Mouse (Mus musculus) left cerebral cortex, postnatal 25 days (tissue): ENCODE measurements around the gene Bdh1. TPM values are rescaled to one million over a fixed set of nuclear protein-coding genes. Genes with fewer than 3 reads are reported as not detected.
"Not testable (repeated sequence)": the region's sequence is repeated elsewhere in the genome, so short reads cannot be mapped to it uniquely, and the experiment has no call there.

ENCODE experiments used
- DNase-seq, 2 experiments: peaks; one replicate each; pipeline ENCODE4 v3.0.0; 2022; ENCODE audit warnings: low spot score in 2 of 2, mixed read lengths in 1 of 2
- intact Hi-C: fragments of 180-260 bp; cut with DNase I; formaldehyde crosslinking; loops from one replicate; pipeline ENCODE4 v1.15.1; 2025
- total RNA-seq, 2 experiments: library from RNA; stranded (reverse); gene quantifications; 2 replicates each; pipeline ENCODE4 v1.2.3; 2021

The Bdh1 gene
- total RNA-seq, 2 experiments from 2014 or later = 115 to 123 TPM

GRCm38 (mm10) chr16:31459968-31460461 lies 37.9 kb downstream of the Bdh1 start:
- peak in 1 of 2 experiments; percentile 79 for DNase-seq
- intact Hi-C loops = loop anchor here (2.0 to 5.0 kb wide), 4 partner anchors 139 to 447 kb away; no protein-coding TSS in a partner anchor

DNA sequence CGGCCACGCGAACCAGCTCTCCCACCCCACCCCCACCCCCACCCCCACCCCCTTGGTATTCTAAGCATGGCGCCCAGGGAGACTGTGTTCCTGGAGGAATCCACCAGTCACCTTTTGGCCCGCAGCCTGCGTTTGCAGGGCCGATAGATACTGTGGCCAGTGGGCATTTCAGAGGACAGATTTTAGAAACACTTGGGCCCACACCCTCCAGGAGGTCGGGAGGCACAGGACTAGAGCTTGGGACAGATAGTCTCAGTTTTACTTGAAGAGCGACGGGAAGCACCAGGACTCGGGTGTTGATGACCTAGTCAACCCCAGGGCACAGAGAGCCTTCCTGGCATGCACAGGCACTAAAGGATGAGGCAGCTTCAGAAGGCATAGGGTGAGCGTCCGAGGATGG lies 38.4 kb downstream of the Bdh1 start:
- intact Hi-C loops = loop anchor here (2.0 to 5.0 kb wide), 2 partner anchors 138 to 447 kb away; no protein-coding TSS in a partner anchor
- no peak for DNase-seq

GRCm38 (mm10) chr16:31461046-31461445 lies 39.0 kb downstream of the Bdh1 start:
- no peak for DNase-seq
- intact Hi-C loops = loop anchor here (2.0 to 5.0 kb wide), 2 partner anchors 138 to 446 kb away; no protein-coding TSS in a partner anchor

- DNase-seq = no peak
- intact Hi-C loops = loop anchor here (5.0 kb wide), 1 partner anchor 445 kb away; no protein-coding TSS in a partner anchor
Measured at GRCm38 (mm10) chr16:31462113-31462687, 40.1 kb downstream of the Bdh1 start.

DNA sequence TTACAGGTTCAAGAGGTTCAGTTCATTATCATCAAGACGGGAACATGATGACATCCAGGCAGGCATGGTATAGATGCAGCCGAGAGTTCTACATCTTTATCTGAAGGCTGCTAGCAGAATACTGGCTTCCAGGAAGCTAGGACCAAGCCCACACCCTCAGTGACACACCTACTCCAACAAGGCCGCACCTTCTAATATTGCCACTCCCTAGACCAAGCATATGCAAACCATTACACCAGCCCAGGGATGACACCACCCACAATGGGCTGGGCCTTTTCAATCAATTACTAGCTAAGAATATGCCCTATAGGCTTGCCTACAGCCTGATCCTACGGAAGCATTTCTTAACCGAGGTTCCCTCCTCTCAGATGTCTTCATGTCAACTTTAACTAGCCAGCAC lies 42.9 kb downstream of the Bdh1 start:
- DNase-seq = no peak
- intact Hi-C loops = loop anchor here (5.0 kb wide), 1 partner anchor 442 kb away; no protein-coding TSS in a partner anchor

- peak; percentile 66 to 78 for DNase-seq
- intact Hi-C loops = no loop called here
Measured at GRCm38 (mm10) chr16:31465630-31466029, 43.5 kb downstream of the Bdh1 start.

GRCm38 (mm10) chr16:31466106-31466505 lies 44.0 kb downstream of the Bdh1 start:
- intact Hi-C loops = no loop called here
- peak in 1 of 2 experiments; percentile 62 for DNase-seq

DNA sequence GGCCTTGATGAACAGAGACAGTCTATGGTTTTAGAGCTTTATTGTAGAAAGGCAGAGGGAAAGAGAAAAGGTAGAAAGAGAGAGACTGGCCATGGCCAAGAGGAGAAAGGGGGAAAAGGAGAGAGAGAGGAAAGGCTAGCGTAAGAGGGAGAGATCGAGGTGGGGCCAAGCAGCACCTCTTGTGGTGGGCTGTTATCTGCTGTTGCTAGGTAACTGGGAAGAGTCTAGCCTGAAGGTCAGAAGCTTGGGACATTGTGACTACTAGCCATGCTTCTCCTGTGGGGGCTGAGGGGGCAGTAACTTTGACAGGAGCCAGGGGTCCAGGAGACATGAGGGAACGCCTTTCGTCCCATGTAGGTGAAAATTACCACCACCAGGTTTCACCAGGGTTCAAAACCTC lies 48.7 kb downstream of the Bdh1 start:
- DNase-seq, intact Hi-C loops: not testable (repeated sequence)

DNA sequence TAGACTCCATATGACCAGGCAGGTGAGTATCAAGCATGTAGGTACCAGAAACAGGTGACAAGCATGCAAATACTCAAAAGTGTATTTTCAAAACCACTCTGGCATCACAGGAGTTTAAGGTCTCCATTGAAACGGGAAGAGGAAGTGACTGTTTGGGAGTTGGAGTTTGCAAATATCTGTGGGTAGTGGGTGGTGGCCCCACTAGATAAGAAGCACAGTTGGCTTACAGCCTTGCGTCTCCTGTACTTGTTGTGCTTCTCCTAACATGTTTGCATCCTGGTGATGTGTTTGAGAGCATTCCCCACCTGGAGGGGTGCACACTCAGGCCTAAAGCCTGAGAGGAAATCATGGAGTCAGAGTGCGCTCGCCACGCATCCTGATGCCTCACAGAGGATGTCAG lies 49.9 kb downstream of the Bdh1 start:
- DNase-seq = no peak
- intact Hi-C loops = no loop called here

- intact Hi-C loops = no loop called here
- no peak for DNase-seq
Measured at GRCm38 (mm10) chr16:31473226-31473625, 51.1 kb downstream of the Bdh1 start.

GRCm38 (mm10) chr16:31475123-31475968 lies 53.3 kb downstream of the Bdh1 start:
- DNase-seq = no peak
- intact Hi-C loops = no loop called here

DNA sequence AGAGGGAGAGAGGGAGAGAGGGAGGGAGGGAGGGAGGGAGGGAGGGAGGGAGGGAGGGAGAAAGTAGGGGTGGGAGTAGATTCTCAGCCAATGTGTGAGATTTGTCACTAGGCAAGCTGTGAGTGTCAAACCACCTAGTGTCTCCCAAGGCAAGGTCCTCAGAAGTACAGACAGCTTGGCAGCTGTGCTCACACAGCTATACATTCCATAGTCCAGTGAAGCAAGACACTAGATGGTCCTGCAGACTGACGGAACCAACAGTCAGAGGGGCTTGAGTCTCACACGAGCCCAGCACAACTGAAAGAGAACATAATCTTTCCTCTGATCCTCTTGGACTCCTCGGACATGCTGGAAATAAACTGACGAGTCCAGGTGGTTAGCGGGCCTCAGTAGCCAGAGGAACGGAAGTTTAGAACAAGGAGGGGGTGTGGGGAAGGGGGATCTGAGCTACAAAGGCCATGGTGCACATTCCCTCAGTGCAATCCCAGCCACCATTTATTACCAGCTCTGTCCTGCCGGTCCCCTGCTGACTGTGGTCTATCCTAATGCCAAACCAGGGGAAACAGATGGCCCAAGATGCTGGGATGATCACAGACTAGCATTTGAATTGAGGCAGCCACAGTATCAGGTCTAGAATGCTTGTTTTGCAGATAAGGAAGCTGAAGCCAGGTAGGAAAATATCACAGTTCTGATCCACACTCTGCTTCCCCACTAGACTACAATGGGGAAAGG lies 55.0 kb downstream of the Bdh1 start:
- DNase-seq = no peak
- intact Hi-C loops = no loop called here

DNA sequence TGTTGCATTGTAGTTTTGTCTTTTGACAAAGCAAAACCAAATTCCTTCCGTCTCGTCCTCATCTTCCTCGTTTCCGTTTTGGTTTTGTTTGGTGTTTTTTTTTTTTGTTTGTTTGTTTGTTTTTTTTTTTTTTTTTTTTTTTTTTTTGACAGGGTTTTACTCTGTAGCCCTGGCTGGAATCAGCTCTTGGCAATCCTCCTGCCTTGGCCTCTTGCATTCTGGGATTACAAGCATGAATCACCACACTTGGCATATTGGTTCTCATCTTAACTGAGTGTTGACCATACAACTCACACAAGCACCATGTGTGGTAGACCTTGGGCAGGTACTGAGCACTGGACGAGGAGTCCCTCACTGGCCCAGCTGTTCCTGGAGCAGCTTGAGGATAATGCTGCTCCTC lies 63.3 kb downstream of the Bdh1 start:
- intact Hi-C loops = no loop called here
- DNase-seq = no peak

DNA sequence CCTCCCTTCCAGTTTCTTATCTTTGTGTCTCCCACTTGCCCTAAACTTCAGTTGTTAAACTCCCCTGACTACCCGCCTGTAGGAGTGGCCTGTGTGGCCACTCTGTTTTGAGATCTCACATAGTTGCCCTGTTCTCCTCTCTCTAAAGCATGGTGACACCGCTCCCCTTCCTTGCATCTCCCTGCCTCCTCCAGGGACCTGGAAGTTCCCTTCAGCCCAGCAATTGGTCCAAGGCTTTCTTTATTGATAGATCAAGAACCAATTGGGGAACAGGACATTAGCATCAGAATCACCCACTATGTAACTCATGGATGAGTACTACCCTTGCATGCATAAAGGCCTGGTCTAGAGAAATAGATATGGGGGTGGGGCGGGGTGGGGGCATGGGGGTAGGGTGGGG lies 65.2 kb downstream of the Bdh1 start:
- intact Hi-C loops = no loop called here
- DNase-seq = no peak

- intact Hi-C loops = no loop called here
- no peak for DNase-seq
Measured at GRCm38 (mm10) chr16:31489096-31489495, 67.0 kb downstream of the Bdh1 start.

- no peak for DNase-seq
- intact Hi-C loops = no loop called here
Measured at GRCm38 (mm10) chr16:31490967-31491366, 68.9 kb downstream of the Bdh1 start.

DNA sequence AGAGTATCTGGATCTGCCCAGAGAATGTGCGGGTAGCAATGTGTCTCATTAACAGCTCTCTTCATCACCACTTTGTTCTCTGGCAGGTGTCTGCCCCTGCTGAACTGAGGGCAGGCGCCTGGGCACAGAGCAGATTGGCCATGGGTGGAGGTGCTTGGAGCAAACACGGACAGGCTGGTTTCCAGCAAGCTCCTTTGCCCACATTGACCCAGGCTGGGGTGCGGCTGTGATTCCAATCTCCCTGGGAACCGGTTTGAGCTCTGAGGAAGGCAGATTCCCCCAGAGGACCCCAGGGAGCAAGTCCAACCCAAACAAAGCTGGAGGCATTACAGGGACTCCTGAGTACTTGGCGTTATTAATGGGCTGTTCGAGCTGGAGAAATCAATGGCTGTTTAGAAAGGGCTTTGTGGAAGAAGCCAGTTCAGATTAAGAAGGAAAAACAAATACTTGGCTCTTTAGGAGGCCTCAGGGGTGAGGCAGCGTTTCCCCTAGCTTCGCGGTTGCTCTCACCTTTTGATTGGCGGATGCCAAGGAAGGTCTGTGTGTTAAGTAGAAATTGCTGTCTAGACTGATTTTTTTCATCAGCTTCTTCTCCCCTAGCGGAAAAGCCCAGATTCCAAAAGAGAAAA lies 71.0 kb downstream of the Bdh1 start:
- DNase-seq = no peak
- intact Hi-C loops = no loop called here

- intact Hi-C loops = no loop called here
- DNase-seq = no peak
Measured at GRCm38 (mm10) chr16:31493550-31493965, 71.5 kb downstream of the Bdh1 start.

GRCm38 (mm10) chr16:31493991-31494390 lies 71.9 kb downstream of the Bdh1 start:
- peak in 1 of 2 experiments; percentile 51 for DNase-seq
- intact Hi-C loops = no loop called here

DNA sequence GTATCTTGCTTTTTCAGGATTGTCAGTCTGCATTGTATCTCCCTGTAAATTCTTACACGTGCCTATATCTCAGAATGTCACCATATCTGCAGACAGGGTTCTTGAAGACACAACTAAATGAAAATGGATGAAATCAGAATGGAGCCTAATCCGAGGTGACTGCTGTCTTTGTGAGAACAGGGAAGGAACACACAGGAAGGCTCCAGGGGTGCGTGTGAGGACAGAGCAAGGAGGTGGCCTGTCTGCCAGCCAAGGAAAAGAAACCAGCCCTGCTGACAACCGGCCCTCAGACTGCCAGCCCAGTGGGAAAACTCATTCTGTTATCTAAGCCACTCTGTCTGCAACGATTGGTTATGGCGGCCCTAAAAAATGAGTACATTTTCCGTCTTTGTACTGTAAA lies 73.3 kb downstream of the Bdh1 start:
- intact Hi-C loops = no loop called here
- DNase-seq = no peak
